Mouse (Mus musculus) thymus, postnatal 14 days (tissue): ENCODE data around the gene Ggn.
"Not testable (repeated sequence)": the region's sequence is repeated elsewhere in the genome, so short reads cannot be mapped to it uniquely, and the experiment has no call there.

Source experiments
- DNase-seq: peaks from one replicate; pipeline ENCODE4 v3.0.0; 2021

The Ggn gene

DNA sequence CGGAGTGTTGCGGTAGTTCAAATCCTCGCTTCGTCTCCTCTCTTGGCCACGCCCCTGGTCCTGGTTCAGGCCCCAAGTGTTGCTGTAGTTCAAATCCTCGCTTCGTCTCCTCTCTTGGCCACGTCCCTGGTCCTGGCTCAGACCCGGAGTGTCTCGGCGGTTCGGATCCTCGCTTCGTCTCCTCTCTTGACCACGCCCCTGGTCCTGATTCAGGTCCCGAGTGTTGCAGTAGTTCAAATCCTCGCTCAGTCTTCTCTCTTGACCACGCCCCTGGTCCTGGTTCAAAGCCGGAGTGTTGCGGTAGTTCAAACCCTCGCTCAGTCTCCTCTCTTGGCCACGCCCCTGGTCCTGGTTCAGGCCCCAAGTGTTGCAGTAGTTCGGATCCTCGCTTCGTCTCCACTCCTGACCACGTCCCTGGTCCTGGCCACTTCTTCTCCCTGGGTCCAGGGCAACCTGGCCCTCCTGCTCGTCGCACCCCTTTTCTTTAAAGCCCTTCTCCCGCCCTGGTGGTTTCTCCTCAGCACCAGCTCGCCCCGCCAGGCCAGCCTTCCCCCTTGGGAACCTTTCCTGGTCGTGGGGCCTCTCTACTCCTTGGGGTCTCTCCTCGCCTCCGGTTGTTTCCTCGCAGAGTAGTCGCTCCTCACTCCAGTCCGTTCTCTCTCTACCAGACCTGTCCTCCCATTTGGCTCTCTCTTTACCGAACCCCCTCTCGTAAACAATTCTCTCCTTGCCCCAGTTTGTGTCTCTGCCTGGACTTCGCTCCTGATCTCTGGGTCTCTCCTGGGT lies 43.0 kb downstream of the Ggn start:
- DNase-seq: not testable (repeated sequence)

DNA sequence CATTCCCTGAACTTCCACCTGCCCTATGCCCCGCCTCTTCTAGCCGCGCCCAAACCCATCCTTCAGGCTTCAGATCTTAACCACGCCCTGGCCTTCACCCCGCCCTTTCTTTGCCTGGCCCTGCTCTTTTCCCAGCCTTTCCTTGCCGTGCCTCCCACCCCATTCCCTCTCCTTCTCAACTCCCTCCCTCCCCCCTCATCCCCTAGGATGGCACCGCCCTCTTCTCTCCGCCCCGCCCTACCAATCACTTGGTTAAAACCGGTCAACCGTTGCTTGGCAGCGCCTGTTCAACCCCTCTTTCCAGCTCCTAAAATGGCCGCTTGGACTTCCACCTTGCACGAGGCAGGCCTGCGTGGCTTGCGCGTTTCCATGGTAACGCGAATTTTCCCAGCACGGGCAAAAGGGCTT lies 43.7 kb downstream of the Ggn start, which contains the start of gene Catsperg1:
Catsperg1 (minus strand) TSS at position 361 of the 408 bp plus-strand sequence.
- DNase-seq: no peak

DNA sequence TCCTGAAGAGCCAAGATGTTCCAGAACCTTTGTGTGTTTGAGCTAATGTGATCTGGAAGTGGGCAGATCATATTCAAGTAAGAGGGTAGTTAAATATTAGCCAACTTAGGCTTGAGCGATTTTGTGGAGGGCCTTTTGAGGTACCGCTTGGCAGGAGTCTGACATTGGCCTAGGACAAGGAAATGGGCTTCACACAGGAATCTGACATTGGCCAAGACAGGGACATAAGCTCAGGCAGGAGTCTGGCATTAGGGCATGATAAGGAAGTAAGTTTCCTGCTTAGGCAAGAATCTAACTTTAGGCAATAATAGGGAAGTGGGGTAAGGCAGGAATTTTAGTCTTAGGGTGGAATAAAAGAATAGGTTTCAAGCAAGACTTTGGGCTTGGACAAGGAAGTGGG lies 44.2 kb downstream of the Ggn start:
- no peak for DNase-seq

DNA sequence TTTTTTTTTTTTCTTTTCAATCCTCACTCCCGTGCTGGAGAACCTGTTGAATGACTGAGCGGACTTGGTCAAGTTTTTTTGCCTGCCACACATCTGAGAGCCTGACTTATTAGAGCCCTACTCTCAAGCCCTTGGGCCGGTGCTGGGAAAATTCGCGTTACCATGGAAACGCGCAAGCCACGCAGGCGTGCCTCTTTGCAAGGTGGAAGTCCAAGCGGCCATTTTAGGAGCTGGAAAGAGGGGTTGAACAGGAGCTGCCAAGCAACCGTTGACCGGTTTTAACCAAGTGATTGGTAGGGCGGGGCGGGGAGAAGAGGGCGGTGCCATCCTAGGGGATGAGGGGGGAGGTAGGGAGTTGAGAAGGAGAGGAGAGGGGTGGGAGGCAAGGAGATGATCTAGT lies 44.8 kb downstream of the Ggn start:
- no peak for DNase-seq
